Mouse (Mus musculus) gastrocnemius, postnatal 25 days (tissue): ENCODE measurements around the gene Fbxw22. TPM values are rescaled to one million over a fixed set of nuclear protein-coding genes. Genes with fewer than 3 reads are reported as not detected.
"Not testable (repeated sequence)": the region's sequence is repeated elsewhere in the genome, so short reads cannot be mapped to it uniquely, and the experiment has no call there.

Experiments
- DNase-seq: peaks from one replicate; pipeline ENCODE4 v3.0.0; 2022
- long read RNA-seq, 2 experiments: library from polyadenylated mRNA; stranded (forward); transcript quantifications; one replicate each; pipeline ENCODE4 v2.0.0; 2021
- total RNA-seq, 2 experiments: library from RNA; stranded (reverse); gene quantifications; 1 replicate in 1 of 2; 2 replicates in 1 of 2; pipeline ENCODE4 v1.2.3; 2021

Gene Fbxw22
- total RNA-seq: not detected
- long read RNA-seq, experiment 1: 0 reads
- long read RNA-seq, experiment 2: 0 reads

- DNase-seq: not testable (repeated sequence)
Observed at GRCm38 (mm10) chr9:109404196-109404595, at the start of gene Fbxw22. Gene Fbxw22, minus strand, starts transcription at chr9:109404296.

DNA sequence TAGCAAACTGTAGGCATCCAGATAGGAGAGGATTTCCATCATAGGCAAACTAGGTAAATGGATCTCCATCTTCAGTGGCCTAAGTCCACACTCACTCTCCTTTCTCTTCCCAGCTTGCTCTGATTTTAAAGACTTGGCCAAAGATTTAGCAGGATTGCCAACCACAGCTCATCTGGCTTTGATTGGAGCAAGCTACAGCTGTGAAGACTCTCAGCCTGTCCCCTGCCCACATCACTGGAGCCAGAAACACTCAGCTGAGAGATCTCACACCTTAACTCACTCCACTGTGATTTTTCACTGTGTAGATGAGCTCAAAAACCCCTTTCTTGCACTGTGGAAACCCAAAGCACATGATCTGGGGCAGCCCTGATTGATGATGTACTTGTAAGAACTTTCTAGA lies 44.9 kb upstream of the Fbxw22 start, which contains the start of gene Fbxw16:
Gene Fbxw16 (minus strand): TSS at position 101 of the 400 bp plus-strand sequence.
- no peak for DNase-seq

- no peak for DNase-seq
Observed at GRCm38 (mm10) chr9:109432956-109433355, 28.9 kb upstream of the Fbxw22 start.

DNA sequence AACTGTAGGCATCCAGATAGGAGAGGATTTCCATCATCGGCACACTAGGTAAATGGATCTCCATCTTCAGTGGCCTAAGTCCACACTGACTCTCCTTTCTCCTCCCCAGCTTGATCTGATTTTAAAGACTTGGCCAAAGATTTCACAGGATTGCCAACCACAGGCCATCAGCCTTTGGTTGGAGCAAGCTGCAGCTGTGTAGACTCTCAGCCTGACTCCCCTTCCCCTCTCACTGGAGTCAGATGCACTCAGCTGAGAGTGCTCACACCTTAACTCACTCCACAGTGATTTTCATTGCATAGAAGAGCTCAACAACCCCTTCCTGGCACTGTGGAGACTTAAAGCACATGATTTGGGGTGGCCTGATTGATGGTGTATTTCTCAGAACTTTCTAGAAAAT lies 64.5 kb downstream of the Fbxw22 start, which contains the start of gene Fbxw28:
Gene Fbxw28 (minus strand): TSS at position 101 of the 400 bp plus-strand sequence.
- DNase-seq: not testable (repeated sequence)

Other genes starting within 250 kb of the Fbxw22 start
- not detected for gene Fbxw21, start 242.3 kb downstream of the Fbxw22 start, total RNA-seq
- gene Fbxw13, start 208.3 kb downstream of the Fbxw22 start, total RNA-seq: not detected
- gene Fbxw20, start 169.5 kb downstream of the Fbxw22 start, total RNA-seq: not detected
- gene Fbxw14, start 116.6 kb downstream of the Fbxw22 start, total RNA-seq: not detected
- not detected for gene Fbxw28, start 64.6 kb downstream of the Fbxw22 start, total RNA-seq
- not detected for gene Fbxw16, start 44.8 kb upstream of the Fbxw22 start, total RNA-seq
- gene Fbxw19, start 91.6 kb upstream of the Fbxw22 start, total RNA-seq: not detected
- gene Fbxw15, start 164.0 kb upstream of the Fbxw22 start, total RNA-seq: not detected
- not detected for gene Fbxw24, start 221.8 kb upstream of the Fbxw22 start, total RNA-seq